Mouse (Mus musculus): ENCODE measurements around the gene Spr.

Spr gene

DNA sequence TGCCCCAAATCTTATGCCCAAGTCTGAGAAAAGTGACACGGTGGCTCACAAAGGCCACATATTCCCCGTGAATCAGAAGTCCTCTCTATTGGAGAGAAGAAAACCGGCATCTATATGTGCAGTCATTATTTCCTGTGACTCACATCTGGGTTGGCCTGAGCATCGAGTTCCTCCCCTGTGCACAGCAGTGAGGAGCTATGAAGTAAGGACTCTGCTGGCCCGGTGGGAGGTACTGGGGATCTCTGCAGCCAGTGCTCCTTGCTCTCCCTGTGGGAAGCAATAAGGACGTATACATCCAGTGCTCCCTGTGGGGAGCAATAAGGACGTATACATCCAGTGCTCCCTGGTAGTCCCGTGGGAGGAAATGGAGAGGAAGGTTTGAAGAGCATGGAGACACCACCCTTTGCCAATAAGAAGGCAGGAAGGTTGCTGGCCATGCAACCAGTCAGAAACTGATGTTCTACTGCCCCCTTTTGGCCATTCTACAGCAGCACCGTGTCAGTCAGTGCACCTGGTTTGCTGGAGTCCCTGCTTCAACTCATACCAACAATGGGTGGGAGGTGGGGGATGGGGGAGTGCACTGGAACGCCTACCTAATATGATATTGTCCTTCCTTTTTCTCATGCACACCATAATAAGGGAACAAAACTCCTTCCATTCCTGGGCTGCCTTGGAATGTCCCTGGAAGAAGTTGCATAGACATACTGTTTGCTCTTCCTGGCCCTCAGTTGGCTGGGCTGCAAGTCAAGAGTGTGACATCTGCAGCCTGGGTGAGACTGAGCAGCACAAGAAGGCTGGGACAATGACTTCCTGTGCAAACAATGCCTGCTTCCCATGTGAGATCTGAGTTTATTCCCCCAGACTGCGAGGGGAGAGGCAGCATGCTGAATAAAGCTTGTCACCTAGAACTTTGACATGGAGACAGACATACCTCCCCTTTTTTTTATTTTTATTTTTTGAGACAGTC lies 19.7 kb downstream of the Spr start:
- peak; percentile 38 for DNase-seq

DNA sequence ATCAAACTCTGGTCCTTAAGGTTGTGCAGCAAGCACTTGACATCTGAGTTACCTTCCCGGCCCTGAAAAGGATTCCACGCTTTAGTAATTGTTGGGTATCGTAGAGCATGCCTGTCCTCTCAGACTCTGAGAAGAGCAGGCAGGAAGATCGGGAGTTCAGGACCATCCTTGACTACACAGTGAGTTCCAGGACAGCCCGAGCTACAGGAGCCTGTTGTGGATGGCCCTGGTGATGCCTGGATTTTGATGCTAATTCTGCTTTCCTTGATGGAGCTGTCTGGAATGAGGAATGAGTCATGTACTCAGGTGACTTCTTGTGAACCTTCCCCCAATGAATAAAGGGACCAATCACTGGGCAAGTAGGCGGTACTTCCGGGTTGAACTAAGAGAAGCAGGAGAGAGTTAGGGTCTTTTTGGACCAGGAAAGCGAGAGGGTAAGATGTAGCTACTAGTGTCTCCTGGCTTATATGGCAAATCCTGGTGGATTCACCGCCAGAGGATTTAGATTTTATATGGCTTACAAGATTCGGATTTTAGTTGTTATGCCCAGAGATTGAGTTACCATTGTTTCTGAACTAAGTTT lies 32.4 kb downstream of the Spr start:
- no peak for DNase-seq

- no peak for DNase-seq
Measured at GRCm38 (mm10) chr6:85103321-85103720, 34.2 kb downstream of the Spr start.

DNA sequence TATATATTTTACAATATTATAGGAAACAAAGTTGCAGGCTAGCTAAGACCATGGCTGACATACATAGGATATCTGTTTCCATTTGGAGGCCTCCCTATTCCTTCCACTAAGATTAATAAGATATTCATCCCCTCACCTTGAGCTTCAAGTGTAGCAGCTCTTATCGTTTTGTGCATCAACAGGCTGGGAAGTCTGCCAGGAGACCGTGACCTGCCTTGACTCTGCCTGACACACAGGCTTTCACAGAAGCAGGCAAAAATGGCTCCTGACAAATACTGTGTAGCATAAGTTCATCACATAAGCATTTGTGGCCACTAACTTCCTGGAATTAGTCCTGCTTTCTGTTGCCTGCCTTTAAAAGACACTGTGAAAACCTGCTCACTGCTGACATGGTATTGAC lies 41.1 kb downstream of the Spr start:
- no peak for DNase-seq

GRCm38 (mm10) chr6:85087425-85087824 lies 50.1 kb downstream of the Spr start:
- DNase-seq = no peak

DNA sequence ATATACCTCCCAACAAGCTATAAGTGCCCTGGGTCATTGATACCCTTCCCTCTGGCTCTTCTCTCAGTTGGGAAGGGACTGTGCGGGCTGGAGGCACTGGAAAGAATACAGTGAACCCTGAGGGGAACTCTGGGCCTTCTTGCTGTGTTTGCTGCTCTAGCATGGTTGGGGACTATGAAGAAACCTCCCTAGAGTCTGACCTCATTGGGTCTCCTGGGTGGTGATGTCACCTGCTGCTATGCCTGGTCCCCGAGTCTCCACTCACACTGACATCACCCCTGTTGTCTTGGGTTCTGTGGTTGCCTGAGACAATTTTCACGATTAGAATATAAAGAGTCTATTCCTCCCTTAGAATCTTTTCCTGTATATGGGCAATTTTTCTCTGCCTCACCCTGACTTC lies 50.9 kb downstream of the Spr start:
- DNase-seq = no peak
